Mouse (Mus musculus): Measurements from ENCODE around the gene Asphd2.
"Not testable (repeated sequence)": the region's sequence is repeated elsewhere in the genome, so short reads cannot be mapped to it uniquely, and the experiment has no call there.

Asphd2 gene

DNA sequence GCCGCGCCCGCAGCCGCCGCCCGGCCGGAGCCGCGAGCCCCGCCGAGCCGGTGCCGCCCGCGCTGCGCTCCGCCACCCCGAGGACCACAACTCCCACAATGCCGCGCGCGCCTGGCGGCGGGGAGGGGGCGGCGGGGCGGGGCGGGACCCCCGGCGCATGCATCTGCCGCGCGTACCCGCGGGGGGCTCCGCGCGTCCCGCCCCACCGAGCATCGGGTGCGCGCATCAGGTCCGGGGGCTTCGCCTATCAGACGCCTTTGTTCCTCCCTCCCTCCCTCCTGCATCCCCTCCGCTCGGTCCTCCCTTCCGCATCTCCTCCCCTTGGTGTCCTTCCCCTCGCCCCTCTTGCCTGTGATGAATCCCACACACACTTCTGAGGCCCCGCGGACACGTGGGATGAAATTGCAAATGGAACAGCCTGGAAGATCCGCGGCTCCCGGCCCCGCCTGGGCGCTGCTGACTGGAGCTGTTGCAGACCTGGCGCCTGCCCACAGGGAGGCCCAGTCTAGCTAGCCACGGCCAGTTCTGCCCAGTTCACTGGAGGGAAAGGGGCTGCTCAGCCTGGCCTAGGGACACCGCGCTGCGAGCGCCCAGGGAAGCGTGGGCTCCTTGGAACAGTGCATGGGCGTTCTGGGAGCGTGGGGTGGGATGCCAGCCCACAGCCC, at the start of gene Asphd2:
Gene Asphd2 (minus strand): TSS at position 88 of the 665 bp plus-strand sequence.
- no peak for DNase-seq (ENCODE audit: low read depth, low spot score)

DNA sequence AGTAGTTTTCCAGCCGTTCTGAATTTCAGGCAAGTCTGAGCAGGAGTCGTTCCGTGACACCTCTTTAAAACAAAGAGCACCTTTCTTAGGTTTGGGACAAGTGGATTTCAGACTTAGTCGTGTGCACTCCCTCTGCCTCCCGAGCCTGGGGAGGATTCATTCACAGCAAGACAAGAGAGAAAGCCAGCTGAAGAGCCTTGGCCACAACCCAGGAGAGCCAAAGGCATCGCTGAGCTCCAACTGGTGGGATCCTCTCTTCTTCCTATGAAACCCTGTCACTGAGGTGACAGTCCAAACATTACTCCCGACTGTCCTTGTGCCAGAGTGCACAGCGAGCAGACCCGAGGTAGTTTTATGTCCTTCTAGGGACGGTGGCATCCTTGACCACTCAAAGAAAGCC, 43.9 kb upstream of the Asphd2 start:
- no peak for DNase-seq (ENCODE audit: low read depth, low spot score)

DNA sequence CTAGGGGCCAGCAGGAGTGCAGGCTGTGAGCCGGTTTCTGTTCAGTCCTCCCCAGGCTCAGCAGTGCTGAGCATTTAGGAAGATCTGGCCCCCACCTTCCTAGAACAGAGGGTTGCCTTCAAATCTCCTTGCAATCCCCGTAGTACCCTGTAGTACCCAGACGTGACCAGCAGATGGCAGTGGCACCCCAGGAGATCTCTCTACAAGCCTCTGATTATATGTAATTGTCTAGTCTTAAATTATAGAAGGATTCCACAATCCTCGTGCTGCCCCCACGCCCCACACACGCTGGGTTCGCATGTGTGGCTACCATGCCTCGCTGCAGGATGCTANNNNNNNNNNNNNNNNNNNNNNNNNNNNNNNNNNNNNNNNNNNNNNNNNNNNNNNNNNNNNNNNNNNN, 38.3 kb upstream of the Asphd2 start:
- peak; percentile 37 for DNase-seq (ENCODE audit: low read depth, low spot score)

DNA sequence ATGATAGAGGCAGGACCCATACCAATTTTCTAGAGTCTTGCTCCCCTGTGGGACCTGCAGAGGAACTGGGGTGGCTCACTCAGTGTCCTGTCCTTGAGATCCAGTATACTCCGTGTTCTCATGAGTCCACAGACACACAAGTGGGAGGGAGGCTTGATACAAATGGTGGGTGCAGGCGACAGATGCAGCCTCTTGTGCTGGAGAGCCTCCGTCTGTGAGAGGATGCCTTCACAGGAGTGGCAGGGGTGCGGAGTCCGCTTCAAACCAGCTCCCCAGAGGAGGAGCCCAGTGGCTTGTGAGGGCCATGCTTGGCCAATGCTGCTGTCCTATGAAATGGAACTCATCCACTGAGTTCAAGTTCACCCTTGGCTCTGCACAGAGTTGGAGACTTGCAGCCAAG, 37.4 kb upstream of the Asphd2 start:
- no peak for DNase-seq (ENCODE audit: low read depth, low spot score)

DNA sequence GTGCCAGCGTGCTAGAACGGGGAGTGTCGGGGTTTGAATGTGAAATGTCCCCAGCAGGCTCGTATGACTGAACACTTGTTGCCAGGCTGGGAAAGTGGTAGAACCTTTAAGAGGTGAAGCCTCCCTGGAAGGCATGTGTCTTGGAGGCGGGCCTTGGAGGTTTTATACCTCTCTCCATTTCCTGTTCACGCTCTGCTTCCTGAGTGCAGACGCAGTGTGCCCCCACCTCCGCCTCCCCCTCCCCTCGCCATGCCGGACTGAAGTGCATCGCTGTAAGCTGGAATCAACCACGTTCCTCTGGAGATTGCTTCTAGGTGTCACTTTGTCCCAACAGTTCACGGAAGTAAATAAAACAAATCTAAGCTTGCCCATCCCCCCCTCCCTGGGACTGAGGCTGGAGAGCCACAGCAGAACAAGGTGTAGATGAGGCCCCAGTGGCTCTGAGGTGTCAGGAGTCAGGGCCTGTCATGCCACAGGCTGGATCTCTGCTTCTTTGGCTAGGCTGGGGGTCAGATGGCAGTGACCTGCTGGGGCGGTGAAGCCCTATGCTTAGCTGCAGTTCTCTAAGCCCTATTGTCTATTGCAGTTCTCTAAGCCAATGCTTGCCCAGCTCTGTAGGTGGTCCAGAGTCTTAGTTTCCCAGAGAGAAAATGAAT, 36.6 kb upstream of the Asphd2 start:
- no peak for DNase-seq (ENCODE audit: low read depth, low spot score)

DNA sequence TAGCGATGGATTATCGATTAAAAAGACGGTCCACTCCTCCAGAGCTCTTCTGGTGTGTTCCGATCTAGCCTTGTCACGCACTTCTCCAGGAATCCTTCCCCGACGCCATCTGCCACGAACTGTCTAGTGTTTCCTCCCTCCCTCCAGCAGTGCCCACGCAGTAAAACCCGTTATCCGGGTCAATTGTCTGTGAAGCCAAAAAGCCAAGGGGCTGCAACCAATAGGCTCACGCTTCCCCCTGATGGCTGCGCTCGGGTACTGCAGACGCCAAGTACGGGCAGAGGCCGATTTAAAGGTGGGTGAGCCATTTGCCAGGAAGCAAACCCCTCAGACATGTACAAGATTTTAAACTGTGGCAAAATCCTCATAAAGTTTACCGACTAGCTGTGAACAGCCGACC, 34.3 kb upstream of the Asphd2 start:
- DNase-seq (ENCODE audit: low read depth, low spot score), result peak; percentile 25

DNA sequence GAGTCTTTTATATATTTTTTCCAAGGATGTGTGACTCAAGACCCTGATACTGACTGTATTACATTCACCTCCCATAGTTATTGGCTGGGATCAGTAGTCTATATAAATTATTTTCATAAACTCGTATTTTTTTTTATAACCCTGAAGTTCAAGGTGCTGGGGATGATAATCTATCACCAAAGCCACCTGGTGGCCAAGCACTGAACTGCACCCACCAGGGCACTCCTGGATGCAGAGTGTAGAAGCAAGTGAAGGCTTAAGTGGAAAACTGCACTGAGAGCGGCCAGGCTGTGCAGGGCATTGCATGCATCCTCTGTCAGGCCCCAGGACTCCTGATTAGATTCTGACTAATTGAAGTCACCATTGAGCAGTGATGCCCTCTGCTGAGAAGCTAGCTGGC, 32.6 kb upstream of the Asphd2 start:
- DNase-seq (ENCODE audit: low read depth, low spot score), result peak; percentile 29

DNA sequence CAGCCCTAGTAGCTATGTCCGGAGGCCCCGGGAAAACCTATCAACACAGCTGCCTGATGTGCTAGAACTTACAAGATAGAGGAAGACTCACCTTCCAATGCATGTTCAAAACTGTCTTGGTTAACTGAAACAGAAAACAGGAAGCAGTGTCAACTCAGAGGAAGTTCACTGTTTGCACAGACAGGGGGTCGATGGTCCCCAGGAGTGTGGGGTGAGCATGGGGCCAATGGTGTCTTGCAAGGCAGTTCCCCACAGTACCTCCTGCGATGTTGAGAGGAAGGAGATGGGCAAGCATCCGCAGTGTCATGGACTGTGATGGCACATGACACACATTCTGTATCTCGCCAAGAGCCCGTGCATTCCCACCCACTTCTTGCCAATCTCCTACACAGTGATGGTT, 32.0 kb upstream of the Asphd2 start:
- no peak for DNase-seq (ENCODE audit: low read depth, low spot score)

DNA sequence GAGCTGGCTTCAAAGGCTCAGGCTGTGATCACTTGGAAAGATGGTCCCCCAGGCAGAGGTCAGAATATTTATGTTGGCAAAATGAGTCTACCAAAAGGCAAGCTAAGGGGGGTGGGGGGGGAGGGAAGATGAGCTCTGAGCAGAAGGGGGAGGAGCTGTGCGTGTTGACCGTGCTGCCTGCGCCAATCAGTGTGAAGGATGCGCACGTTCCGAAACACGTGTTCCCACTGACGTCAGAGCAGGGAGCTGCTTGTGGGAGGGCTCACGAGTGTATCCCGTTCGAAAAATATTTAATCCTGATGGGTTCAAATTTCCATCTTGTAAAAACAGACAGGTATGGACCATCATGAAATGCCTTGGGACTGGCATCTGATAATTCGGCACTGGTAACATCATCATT, 24.9 kb upstream of the Asphd2 start:
- no peak for DNase-seq (ENCODE audit: low read depth, low spot score)

DNA sequence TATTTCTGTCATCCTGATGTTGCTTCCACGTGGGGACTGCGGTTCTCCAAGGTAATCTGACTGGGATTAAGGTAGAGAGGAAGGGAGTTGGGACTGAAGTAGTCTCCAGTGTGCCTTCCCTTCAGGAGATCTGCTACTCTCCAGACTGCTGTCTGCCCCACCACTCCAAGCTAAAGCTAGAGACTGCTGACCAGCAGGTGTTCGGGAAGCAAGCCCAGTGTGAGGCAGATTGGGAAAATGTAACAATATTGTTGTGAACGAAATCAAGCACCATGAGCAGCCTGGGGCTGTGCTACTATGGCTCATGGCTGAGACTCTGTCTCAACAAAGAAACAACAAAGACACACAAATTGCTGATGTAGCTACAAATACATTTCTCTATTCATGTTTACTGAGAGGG, 23.4 kb upstream of the Asphd2 start:
- DNase-seq (ENCODE audit: low read depth, low spot score), result no peak

DNA sequence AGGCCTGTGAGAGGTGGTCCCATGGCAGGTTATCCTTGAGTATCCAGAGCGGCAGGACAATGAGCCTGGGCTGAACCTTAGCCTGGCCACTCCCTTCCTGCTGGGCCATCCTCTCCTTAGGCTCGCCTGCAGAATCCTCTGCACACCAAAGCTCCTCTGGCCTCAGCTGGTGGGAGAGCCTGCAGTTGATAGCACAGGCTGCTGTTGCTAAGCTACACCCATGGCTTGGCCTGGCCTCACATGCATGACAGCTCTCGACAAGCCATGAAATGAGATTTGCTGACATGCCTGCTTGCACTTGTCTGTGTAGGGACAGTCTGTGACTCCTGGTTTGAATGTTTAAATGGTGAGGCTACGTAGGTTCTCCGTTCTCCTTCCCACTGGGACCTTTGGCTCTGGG, 22.0 kb upstream of the Asphd2 start:
- DNase-seq (ENCODE audit: low read depth, low spot score), result no peak

DNA sequence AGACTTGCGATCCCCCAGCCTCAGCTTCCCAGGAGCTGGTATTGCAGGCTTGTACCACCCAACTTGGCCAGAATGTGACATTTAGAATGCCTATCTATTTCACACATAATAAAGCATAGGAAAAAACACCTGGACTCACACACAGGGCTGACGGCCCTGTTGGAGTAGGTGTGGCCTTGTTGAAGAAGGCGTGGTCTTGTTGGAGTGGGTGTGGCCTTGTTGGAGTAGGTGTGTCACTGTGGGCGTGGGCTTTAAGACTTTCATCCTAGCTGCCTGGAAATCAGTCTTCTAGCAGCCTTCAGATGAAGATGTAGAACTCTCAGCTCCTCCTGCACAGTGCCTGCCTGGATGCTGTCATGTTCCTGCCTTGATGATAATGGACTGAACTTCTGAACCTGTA, 18.1 kb upstream of the Asphd2 start:
- DNase-seq (ENCODE audit: low read depth, low spot score), result not testable (repeated sequence)

DNA sequence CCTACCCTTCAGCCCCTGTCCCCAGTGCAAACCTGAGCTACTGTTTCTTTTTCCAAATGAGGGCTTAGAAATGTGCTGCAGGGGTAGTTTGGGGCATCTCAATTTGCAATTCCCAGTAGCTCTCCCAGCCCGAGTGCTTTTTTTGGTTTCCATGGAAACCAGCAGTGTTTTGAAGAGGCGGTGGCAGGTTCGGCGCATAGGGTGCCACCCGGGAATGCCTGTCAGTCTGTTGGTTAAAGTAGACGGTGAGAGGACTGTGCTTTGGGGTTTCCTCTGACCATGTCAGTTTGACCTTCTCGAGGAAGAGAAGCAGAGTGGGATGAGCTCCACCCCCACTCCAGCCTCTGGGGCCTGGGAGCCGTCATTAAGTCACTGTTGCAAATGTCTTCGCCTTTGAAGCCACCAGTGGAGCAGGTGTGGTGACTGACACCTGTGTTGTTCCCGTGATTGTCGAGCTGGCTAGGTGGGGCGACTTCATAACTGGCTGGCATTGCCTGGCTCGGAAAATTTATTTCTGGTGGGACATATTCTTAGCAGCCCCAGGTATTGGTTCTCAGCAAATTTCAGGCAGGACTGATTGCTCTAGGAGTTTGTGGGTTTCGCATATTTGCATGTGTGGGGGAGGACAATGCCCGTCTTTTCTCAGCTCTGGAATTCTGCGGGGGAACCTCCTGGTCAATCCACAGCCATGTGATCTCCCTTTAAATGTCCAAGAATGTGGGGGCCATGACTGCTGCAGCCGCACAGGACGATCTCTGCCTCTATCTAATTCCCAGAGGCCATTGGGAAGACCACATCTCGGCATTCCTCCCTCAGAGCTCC, 17.1 kb upstream of the Asphd2 start:
- no peak for DNase-seq (ENCODE audit: low read depth, low spot score)

DNA sequence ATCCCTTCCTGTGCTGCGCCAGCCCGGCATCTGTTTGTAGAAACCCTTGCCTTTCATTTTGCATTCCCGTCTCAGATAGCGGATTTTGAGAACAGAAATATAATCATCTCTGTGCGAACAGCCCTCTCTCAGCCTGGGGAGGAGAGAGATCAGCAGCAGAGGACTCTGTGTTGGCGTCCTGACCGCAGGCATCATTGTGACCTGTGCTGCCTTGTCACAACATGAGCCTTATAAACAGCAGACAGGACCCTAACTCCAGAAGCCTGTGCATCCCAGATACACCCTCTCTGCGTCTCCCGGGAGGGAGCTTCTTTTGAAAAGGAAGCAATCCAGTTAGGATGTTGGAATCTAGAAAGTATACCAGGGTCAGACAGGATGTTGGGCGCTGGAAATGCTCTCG, 16.4 kb upstream of the Asphd2 start:
- no peak for DNase-seq (ENCODE audit: low read depth, low spot score)

DNA sequence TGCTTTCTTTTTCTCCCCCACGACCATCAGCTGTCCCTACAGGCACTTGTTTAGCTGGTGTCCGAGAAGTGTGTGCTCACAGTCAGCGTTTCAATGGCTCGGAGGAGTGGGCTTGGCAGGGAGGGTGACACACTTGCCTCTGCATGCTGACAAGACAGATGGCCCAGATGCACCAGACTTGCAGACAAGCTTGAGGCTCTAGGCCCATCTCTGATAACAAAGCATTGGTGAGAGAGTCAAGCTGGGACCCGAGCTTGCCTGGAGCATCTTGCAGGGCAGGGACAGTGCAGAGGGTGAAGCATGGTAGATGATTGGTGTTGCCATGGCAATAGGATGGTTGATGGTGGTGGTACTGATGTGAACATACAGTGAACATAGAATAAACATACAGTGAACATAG, 14.6 kb upstream of the Asphd2 start:
- no peak for DNase-seq (ENCODE audit: low read depth, low spot score)

DNA sequence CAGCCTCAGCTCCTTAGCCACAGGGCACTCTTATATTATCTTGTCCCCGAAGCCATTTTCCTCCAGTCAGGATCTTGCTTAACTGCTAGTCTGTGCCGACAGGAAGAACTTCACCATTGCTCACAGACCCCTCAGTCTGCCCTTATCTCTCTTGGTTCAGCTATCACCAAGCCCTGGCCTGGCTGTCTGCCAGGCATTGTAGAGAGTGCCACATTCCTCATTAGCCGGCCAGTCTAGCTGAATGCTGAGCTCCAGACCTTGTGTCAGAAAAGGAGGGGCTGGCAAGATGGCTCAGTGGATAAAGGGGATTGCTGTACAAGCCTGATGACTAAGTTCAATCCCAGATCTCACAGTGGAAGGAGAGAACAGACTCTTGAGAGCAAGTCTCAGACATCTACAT, 11.4 kb upstream of the Asphd2 start:
- no peak for DNase-seq (ENCODE audit: low read depth, low spot score)

DNA sequence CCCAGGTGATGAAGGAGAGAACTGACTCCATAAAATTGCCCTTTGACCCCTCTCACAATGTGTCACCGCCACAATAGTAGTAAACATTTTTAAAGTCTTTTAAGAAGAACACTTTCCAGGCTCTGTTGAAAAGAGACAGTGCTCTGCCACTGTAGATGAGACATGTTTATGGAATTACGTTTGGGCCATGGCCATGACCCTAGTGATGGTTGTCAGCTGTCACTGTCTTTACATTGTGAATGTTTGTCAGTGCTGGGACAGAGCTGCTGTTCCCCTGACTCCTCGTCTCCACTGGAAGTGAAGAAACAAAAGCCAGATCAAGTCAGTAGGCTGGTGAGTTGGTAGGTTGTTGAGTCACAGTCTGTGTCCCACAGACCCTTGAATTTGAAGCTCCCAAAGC, 7.8 kb upstream of the Asphd2 start:
- DNase-seq (ENCODE audit: low read depth, low spot score), result no peak

DNA sequence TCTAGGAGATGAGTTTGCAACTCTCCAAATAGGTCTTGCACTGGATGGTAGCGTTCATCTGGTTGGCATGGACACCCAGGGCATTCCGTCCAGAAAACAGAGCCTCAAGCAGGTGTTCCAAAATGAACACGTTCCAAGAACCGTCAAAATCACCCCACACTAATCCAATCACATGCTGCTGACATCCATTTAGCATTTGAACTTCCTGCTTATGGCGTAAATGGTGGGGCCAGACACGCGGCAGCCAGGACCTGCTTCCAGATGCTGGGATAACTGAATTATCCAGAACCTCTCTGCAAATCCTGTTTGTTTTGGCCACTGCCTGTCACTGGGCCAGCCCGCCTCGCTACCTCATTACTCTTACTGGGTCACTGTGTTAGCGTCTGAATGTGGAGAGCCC, 4.6 kb upstream of the Asphd2 start:
- DNase-seq (ENCODE audit: low read depth, low spot score), result no peak

DNA sequence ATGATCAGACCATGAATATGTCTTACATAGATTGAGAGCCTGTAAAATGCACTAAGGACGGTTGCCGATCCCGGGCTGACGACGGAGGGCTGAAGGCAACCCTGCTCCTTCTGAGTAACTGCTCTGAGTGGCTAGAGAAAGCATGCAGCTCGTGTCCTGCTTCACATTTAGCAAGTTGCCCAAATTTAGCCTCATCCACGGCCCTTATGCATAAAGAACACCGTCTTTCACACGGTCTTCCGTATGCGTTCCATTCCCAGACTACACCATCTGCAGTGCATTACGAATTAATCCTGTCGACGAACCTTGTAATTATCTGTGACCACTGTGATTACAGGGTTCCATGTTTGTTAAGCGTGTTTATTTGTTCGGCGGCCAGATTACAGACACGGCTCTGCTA, 1.4 kb upstream of the Asphd2 start:
- no peak for DNase-seq (ENCODE audit: low read depth, low spot score)

DNA sequence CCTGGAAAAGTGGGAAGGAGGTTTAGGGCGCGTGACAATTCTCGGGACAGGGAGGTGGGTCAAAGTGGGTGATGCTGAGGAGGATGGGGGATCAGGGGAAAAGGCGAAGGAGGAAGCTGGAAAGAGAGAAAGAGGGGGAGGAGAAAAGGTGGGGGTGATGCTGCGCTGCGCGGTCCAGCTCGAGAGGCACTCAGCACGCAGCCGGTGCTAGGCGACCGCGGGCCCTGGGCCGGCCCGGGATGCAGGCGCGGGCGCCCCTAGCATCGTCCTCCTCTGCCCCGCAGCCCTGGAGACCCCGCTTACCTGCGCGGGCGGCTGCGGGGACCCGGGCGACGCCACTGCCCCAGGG, 277 bp downstream of the Asphd2 start:
- no peak for DNase-seq (ENCODE audit: low read depth, low spot score)

DNA sequence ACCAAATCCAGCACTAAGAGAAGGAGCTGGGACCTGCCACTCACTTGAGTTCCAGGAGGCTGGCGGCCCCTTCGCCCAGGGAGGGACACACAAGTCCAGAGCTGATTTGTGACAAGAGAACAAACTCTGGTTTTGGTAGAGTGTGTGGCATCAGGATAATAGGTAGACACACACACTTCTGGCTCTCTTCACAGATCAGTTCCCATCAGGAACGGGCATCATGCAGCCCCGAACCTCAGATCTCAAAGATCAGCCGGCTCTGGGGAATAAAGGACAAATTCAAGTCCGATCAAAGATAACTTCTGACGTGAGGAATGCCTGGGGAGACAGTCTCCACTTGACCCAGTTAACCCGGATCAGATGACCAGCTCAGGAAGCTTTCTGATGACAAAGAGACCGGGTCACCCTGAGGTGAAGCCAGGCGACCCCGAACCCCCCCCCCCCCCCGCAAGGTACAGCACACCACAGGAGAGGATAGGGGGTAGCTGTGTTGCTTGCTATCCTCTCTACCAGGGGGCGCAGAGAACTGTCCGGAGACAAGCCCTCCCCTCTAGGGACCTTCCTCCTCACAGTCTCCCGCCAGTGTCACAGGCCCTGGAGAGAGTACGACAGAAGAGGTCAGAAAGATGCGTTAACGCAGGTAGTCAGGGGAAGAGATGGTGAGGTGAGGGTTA, 788 bp downstream of the Asphd2 start:
- no peak for DNase-seq (ENCODE audit: low read depth, low spot score)

DNA sequence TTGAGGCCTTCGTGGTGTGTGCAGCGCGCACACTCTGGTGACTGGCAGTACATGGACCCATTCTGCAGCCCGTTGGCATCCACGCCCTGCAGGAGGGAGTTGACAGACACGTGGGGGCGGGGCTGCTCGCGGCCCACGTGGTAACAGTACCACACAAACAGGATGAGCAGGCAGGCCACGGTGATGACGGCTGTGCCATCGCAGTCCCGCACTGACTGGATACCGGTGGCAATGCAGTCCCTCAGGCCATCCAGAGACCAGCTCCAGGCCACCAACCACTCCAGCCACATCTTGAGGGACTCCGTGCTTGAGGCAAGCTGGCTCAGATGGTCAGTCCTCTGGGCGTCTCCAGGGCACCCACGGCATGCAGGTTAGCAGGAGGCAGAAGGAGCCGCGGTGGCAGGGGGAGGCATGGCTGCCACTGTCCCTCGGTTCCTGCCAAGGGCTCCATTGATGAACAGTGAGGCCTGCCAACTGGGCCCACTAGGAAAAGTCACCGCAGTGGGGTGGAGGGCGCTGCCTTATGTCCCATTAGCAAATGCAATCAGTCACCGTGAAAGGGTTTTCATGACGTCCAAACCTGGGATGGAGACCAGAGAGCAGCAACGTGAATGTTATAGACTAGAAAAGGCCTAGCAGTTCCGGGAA, 2.9 kb downstream of the Asphd2 start:
- no peak for DNase-seq (ENCODE audit: low read depth, low spot score)
